Mouse (Mus musculus): ENCODE measurements at regions not wholly inside any gene's neighbourhood (a gene's known extent, or its start where the extent isn't known, plus 50 kb on each side); places are given as distances from the start of the nearest gene placed in this dataset.

DNA sequence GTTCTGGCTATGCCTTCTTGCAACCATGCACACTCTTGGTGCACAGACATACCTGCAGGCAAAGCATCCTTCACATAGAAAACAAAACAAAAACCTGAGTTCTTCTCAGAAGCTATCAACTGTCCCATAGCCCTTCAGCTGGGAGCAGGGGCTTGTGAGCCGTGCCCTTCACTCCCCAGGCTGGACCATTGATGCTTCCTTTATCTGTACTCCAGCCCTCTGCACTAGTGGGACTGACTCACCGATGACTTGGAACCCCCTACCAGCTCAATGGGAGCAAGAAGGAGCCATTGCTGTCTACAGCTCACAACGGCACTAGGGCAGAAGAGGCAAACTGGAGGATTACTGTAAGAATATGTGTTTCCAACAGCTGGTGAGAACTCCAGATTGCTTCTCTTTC, 137.0 kb downstream of the Qrsl1 start:
- no peaks in the 10 kb centered on the region for H3K27me3 ChIP-seq
- H3K9me3 ChIP-seq = no peaks in the 10 kb centered on the region
- no peak overlapping the region for H3K4me3 ChIP-seq
- no peak overlapping the region for H3K4me2 ChIP-seq
- no peak overlapping the region for H3K9ac ChIP-seq
- H3K4me1 ChIP-seq (replicated peaks) = no peaks in the 10 kb centered on the region
- WGBS = 95% methylated on average over 3 of the region's 3 CpGs
- no peak for ATAC-seq (ENCODE audit: low FRiP score, low read depth)
- no peak overlapping the region for H3K27ac ChIP-seq (replicated peaks)
- no peaks in the 10 kb centered on the region for H3K36me3 ChIP-seq

DNA sequence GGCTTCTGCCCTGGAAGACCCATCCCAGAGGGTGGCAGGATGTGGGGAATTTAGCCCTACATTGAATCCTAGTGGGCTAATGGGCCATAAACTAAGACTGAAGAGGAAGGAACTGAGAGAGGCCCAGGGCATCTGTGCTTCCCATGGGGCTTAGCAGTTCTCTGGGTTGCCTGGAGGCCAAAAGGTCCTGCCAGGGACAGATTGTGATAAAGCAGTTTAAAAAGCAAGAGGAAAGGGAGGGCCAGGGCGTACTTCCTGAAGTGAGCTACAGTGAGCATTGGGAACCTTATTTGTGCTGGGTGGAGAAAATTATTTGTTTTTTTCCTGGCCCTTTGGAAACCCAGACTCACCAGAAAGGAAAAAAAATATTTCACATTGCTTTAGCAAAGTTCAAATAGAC, 136.3 kb downstream of the Qrsl1 start:
- Histone ChIP-seq H3K27me3 (no peaks in the 10 kb centered on the region), H3K27ac (replicated peaks) (no peak overlapping the region), H3K4me2 (no peak overlapping the region), H3K4me3 (no peak overlapping the region), H3K36me3 (no peaks in the 10 kb centered on the region), H3K9ac (no peak overlapping the region), H3K4me1 (replicated peaks) (no peaks in the 10 kb centered on the region), H3K9me3 (no peaks in the 10 kb centered on the region)
- no peak for ATAC-seq (ENCODE audit: low FRiP score, low read depth)
- WGBS = 86% methylated on average over 1 of the region's 1 CpGs

DNA sequence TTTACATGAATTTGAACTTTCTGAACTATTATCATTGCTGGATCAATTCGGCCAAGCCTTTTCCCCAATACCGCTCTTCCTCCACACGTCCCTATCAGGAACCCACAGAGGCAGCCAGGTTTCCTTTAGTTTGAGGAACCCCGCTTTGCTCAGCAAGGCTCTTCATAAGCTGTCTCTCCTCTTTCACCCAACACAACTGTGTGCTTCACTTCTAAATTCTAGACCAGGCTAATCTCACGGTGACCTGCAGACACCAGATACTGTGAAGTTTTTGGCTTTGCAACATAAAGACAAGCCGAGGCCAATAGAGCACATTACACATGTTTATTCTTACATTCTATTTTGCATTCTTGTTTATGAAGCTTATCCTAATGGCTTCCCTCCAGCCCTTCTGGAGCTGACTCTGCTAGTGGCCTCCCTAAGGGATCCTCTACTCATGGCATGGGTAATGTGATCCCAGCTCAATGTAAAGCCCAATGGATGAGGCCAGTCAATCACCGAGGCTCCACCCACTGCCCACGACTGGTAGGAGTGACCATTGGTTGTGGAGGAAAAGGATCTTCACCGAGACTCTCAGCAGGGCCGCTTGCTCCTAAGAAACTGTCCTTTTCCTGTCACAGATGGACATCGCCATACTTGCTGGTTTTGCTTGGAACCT, 135.6 kb downstream of the Qrsl1 start:
- H3K27me3 ChIP-seq = no peaks in the 10 kb centered on the region
- H3K4me2 ChIP-seq = no peak overlapping the region
- no peaks in the 10 kb centered on the region for H3K36me3 ChIP-seq
- H3K27ac ChIP-seq (replicated peaks) = no peak overlapping the region
- H3K9me3 ChIP-seq = no peaks in the 10 kb centered on the region
- H3K4me3 ChIP-seq = no peak overlapping the region
- ATAC-seq (ENCODE audit: low FRiP score, low read depth) = no peak
- no peaks in the 10 kb centered on the region for H3K4me1 ChIP-seq (replicated peaks)
- no peak overlapping the region for H3K9ac ChIP-seq
- WGBS = 81% methylated on average over 11 of the region's 11 CpGs

DNA sequence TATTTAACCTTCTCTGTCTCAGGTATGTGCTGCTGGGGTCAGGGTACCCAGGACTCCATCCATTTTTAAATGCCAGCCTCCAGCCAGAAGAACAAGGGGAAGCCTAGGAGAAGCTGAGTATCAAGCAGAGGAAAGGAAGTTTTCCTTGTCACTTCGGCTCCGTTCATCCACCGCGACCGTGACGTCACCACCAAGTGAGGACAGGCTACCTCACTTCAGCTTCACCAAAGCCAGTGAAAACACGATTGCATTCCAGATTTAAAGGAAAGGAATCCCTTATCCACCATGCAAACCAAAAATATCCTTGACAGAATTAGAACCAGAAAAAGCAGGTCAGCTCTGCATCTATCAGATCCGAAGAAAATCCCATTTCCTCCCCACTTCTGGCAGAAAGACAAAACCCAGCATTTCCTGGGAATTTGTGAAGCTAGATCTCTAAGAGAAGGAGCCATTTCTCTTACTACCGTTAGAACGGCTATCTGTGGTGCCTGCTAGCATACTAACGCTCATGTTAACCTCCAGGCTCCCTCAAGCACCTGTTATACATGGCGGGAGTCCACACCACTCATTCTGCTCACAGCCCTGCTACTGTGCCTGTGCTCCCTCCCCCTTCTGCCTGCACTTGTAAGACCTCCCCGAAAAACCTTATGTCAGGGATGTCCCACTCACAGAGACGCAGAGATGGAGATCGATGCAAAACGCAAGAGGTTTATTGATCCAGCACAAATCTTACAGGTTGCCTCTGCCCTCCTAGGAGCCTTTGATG, 133.4 kb downstream of the Qrsl1 start:
- H3K4me2 ChIP-seq = no peak overlapping the region
- no peak overlapping the region for H3K9ac ChIP-seq
- 82% methylated on average over 16 of the region's 16 CpGs for WGBS
- H3K9me3 ChIP-seq = no peaks in the 10 kb centered on the region
- no peaks in the 10 kb centered on the region for H3K36me3 ChIP-seq
- no peaks in the 10 kb centered on the region for H3K4me1 ChIP-seq (replicated peaks)
- ATAC-seq (ENCODE audit: low FRiP score, low read depth) = no peak
- no peak overlapping the region for H3K4me3 ChIP-seq
- H3K27me3 ChIP-seq = no peaks in the 10 kb centered on the region
- no peak overlapping the region for H3K27ac ChIP-seq (replicated peaks)

DNA sequence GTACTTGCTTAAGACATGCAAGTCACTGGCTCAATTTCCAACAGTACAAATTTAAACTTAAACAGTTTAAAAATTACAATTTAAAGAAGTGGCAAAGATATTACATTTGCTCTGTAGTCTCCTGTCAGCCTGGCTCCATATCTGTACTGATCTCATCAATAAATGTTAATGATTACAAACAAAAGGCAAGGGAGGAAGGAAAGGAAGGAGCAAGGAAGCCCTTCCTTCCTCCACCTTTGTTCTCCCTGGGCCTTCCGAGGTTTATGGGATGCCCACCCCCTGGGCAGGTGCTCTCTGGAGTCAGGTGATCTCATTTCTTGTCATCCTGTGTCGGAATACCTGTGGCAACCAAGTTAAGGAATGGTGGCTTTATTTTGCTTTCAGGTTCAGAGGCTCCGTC, 132.5 kb downstream of the Qrsl1 start:
- 77% methylated on average over 3 of the region's 3 CpGs for WGBS
- no peaks in the 10 kb centered on the region for H3K4me1 ChIP-seq (replicated peaks)
- H3K27ac ChIP-seq (replicated peaks) = no peak overlapping the region
- no peak overlapping the region for H3K4me3 ChIP-seq
- H3K9me3 ChIP-seq = no peaks in the 10 kb centered on the region
- H3K36me3 ChIP-seq = no peaks in the 10 kb centered on the region
- no peaks in the 10 kb centered on the region for H3K27me3 ChIP-seq
- H3K4me2 ChIP-seq = no peak overlapping the region
- no peak overlapping the region for H3K9ac ChIP-seq
- ATAC-seq (ENCODE audit: low FRiP score, low read depth) = no peak

DNA sequence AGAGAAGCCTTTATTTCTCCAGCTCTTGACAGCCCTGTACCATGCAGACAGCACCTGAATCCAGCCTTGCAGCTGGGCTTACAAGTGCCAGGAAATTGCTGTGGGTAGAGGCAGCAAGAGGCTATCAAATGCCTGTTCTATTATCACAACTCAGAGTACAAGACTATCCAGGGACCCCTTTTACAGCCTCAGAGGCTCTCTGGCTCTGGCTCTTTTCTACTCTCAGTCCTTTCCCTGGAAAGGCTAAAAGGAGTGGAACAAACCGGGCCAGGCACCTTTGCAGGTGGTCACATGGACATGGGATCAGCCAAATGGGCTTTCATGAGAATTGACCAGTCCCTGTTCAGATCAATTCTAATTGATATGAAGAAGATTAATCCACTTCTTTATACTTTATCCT, 125.7 kb downstream of the Qrsl1 start:
- no peaks in the 10 kb centered on the region for H3K27me3 ChIP-seq
- H3K4me1 ChIP-seq (replicated peaks) = no peaks in the 10 kb centered on the region
- no peak for ATAC-seq (ENCODE audit: low FRiP score, low read depth)
- no peak overlapping the region for H3K4me3 ChIP-seq
- no peaks in the 10 kb centered on the region for H3K36me3 ChIP-seq
- WGBS = 63% methylated on average over 1 of the region's 1 CpGs
- no peak overlapping the region for H3K4me2 ChIP-seq
- H3K27ac ChIP-seq (replicated peaks) = no peak overlapping the region
- no peak overlapping the region for H3K9ac ChIP-seq
- H3K9me3 ChIP-seq = no peaks in the 10 kb centered on the region

DNA sequence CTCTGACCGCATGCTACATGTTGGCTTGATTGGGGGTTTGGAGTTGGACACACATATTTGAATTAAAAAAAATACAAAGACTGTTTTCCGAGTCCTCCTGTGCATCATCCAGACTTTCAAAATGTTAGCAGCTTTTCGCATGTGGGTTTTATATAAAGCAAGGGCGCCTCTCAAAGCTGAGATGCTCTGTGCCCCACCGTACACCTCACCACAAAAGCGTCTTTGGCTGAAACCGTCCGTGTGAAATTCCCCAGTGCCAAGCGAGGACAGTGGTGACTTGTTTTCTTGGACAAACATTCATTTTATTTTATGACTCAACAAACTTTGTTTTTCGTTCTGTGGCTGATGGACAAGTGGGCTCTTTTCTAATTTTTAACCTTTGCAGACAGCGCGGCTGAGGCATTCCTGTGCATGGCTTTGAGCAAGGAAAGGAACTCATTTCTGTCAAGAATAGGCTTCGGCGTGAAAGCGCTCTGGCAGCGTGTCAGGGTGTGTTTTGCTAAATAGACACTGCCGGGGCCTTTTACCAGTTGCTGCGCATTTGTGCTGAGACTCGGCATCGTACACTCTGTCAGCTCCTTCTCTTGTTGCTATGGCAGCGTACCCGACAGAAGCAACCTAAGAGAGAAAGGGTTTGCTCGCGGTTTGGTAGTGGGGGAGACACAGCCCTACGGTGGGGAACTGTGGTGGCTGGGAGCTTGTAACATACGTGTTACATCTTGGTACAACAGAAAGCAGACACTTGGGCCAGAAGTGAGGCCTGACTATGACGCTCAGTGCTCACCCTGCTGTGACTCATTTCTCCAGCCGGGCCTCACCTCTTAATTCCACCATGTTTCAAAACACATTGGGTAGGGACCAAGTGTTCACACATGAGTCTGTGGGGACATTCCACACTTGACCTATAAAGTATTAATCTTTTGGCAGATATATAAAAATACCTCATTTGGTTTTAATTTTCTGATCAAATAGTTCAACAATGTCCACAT, 123.6 kb downstream of the Qrsl1 start:
- ATAC-seq (ENCODE audit: low FRiP score, low read depth) = peak; percentile 59; the same call in 1 of the 2 replicates
- Histone ChIP-seq H3K9me3 (no peaks in the 10 kb centered on the region), H3K9ac (no peak overlapping the region), H3K4me1 (replicated peaks) (no peaks in the 10 kb centered on the region), H3K4me3 (no peak overlapping the region), H3K36me3 (no peaks in the 10 kb centered on the region), H3K4me2 (no peak overlapping the region), H3K27me3 (no peaks in the 10 kb centered on the region), H3K27ac (replicated peaks) (no peak overlapping the region)
- WGBS = 69% methylated on average over 28 of the region's 28 CpGs

DNA sequence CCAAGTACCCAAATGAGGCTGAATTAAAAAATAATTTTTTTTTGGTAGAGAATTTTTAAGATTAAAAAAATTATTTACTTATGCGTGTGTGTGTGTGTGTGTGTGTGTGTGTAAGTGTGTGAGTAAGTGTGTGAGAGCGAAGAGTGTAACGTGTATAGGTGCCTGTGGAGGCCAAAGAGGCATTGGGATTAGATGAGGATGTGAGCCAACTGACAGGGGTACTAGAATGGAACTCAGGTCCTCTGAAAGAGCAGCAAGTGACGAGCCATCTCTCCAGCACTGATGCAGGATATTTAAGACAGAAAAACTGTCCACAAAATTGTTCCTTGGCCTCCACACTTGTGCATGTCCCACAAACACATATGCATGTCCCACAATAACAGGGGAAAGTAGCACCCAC, 121.0 kb downstream of the Qrsl1 start:
- Histone ChIP-seq H3K27ac (replicated peaks) (no peak overlapping the region), H3K4me1 (replicated peaks) (no peaks in the 10 kb centered on the region), H3K4me3 (no peak overlapping the region), H3K27me3 (no peaks in the 10 kb centered on the region), H3K9ac (no peak overlapping the region), H3K36me3 (no peaks in the 10 kb centered on the region), H3K4me2 (no peak overlapping the region), H3K9me3 (no peaks in the 10 kb centered on the region)
- WGBS = 91% methylated on average over 4 of the region's 4 CpGs
- ATAC-seq (ENCODE audit: low FRiP score, low read depth) = no peak

DNA sequence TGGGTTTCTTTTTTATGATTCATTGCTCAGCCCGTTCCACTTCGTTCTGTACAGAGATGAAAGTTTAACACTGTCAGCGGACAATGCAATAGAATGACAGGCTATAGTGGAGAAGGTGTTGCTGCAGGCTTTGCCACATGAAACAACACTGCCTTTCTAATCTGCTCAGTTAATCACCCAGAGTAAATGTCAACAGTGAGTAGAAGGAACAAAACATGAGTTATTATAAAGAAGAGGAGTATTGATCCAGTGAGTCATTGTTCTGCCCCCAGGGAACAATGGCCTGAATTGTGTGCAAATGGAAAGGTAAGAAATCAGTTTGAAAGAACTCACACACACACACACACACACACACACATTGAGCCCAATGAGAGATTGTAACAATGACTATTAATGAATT, 118.2 kb downstream of the Qrsl1 start:
- no peak for ATAC-seq (ENCODE audit: low FRiP score, low read depth)
- Histone ChIP-seq H3K4me2 (no peak overlapping the region), H3K9me3 (no peaks in the 10 kb centered on the region), H3K36me3 (no peaks in the 10 kb centered on the region), H3K27me3 (no peaks in the 10 kb centered on the region), H3K4me3 (no peak overlapping the region), H3K4me1 (replicated peaks) (no peaks in the 10 kb centered on the region), H3K9ac (no peak overlapping the region), H3K27ac (replicated peaks) (no peak overlapping the region)
- WGBS = 85% methylated on average over 3 of the region's 3 CpGs

DNA sequence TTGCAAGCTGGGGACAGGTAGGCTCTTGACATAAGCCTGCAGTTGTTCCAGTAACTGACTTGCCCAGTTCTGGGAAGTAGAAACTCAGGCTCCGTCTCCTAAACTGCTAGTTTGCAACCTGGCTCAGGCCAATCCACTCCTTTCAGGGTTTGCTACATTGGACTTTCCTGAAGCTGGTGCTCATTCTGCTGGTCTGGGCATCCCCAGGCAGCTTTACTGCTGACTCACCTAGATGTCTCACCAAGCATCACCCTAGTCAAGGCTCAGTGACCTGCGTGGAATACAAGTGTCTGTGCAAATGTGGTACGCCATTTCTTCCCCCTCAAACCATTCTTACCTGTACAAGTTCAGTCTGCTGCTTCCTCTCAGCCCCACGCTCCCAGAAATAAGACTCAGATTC, 110.8 kb downstream of the Qrsl1 start:
- Histone ChIP-seq H3K4me1 (replicated peaks) (no peaks in the 10 kb centered on the region), H3K36me3 (no peaks in the 10 kb centered on the region), H3K4me3 (no peak overlapping the region), H3K4me2 (no peak overlapping the region), H3K27me3 (no peaks in the 10 kb centered on the region), H3K9ac (no peak overlapping the region), H3K9me3 (no peaks in the 10 kb centered on the region), H3K27ac (replicated peaks) (no peak overlapping the region)
- WGBS = 93% methylated on average over 4 of the region's 4 CpGs
- ATAC-seq (ENCODE audit: low FRiP score, low read depth) = no peak

DNA sequence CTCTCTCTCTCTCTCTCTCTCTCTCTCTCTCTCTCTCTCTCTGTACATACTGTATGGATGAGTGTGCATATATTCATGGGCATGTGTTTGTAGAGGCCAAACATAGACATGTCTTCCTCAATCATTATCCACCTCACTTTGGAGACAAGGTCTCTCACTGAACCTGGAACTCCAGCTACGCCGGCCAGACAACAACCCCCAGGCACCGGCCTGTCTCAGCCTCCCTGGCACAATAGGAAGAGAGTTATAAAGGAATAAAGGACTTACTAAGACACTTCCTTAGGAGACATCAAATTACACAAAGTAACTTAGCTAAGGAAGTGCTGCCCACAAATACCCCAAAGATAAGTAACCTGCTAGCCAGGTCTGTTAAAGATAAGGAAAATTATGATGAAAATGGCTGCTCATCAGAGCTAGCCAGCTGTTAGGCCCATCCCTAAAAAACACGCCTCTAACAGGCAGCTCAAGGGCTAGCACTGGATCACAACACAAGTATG, 110.0 kb downstream of the Qrsl1 start:
- Histone ChIP-seq H3K27me3 (no peaks in the 10 kb centered on the region), H3K4me1 (replicated peaks) (no peaks in the 10 kb centered on the region), H3K4me2 (no peak overlapping the region), H3K9ac (no peak overlapping the region), H3K4me3 (no peak overlapping the region), H3K9me3 (no peaks in the 10 kb centered on the region), H3K27ac (replicated peaks) (no peak overlapping the region), H3K36me3 (no peaks in the 10 kb centered on the region)
- ATAC-seq (ENCODE audit: low FRiP score, low read depth) = no peak
- WGBS = 95% methylated on average over 4 of the region's 4 CpGs

DNA sequence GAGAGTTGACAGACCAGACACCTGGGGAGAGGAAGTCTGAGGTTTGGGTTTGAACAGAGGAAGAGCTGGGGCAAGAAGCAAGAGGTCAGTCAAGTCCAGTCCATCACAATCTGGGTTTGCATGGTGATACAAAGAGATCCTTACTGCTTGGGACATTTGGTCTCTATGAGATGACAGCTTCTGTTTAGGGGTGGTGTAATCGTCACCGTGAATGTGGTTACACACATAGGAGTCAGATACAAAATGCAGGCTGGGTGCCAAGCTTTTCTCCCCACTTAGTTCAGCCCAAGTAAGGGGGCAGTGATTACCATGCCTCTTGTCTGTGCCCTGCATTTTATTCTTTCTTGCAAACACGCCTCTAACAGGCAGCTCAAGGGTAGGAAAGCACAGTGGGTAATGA, 108.9 kb downstream of the Qrsl1 start:
- ATAC-seq (ENCODE audit: low FRiP score, low read depth) = no peak
- Histone ChIP-seq H3K36me3 (no peaks in the 10 kb centered on the region), H3K4me2 (no peak overlapping the region), H3K27me3 (no peaks in the 10 kb centered on the region), H3K4me3 (no peak overlapping the region), H3K4me1 (replicated peaks) (no peaks in the 10 kb centered on the region), H3K27ac (replicated peaks) (no peak overlapping the region), H3K9me3 (no peaks in the 10 kb centered on the region), H3K9ac (no peak overlapping the region)
- 59% methylated on average over 3 of the region's 3 CpGs for whole genome bisulfite sequencing

Data from hindbrain, embryonic 15.5 days (tissue).